Mouse (Mus musculus): ENCODE measurements around the gene Olfr1200. TPM values are rescaled to one million over a fixed set of nuclear protein-coding genes. Genes with fewer than 3 reads are reported as not detected.

Olfr1200 gene
- polyA plus RNA-seq (2015; fragmentation: Nextera tagmentation; extraction: Ambion mirVana), result not detected in 2 replicates

DNA sequence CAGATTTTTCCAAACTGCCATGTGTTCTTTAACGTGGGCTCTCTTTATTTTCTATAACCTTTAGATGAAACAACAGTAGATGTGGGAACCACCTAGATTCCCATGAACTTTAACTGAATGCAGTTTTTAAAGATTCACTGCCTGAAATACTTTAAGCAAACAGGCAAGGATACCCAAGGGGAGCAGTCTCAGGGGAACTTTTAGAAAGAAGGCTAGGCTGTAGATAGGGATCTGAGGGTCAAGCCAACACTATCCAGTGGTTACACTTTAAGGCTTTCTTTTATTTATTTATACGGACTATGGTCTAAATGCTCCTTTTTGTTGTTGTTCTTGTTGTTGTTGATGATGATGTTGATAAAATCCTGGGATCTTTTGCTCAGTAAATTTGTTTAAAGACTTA, at the start of gene Olfr1200:
Gene Olfr1200 (minus strand): TSS at position 101 of the 400 bp plus-strand sequence.
- no peak for ATAC-seq (ENCODE audit: insufficient number of reproducible peaks, low FRiP score, low TSS enrichment, low read depth)
- H3K4me1 ChIP-seq, result no peaks in the 10 kb centered on the region
- no peak within 1 kb of the TSS for H3K27ac ChIP-seq (replicated peaks)
- H3K9me3 ChIP-seq (replicated peaks), result no peaks in the 10 kb centered on the region
- H3K4me2 ChIP-seq (replicated peaks), result no peak within 1 kb of the TSS
- no peaks in the 10 kb centered on the region for H3K27me3 ChIP-seq
- no peak within 1 kb of the TSS for H3K4me3 ChIP-seq (replicated peaks)
- no peak within 1 kb of the TSS for H3K9ac ChIP-seq
- no peaks in the 10 kb centered on the region for H3K36me3 ChIP-seq
- WGBS, result 82% methylated on average over 2 of the region's 2 CpGs

DNA sequence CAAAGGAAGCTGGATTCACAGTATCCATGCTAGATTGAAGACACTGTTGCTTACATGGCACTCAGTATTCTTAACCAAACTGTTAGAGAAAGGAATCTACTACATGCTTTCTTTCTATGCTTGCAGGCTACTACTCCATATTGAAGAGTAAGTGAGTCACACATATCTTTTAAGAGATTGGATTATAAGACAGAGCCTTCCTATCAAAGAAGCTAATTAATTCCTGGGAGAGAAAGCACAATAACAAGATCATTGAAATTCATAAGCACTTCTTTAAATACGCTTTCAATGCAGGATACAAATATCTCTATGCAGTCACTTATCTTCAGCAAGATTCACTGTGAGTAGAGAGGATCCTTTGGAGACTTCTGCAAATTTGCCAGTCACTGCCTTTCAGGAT, 43.9 kb upstream of the Olfr1200 start, which contains the start of gene Olfr1202:
Gene Olfr1202 (plus strand): TSS at position 301 of the 400 bp plus-strand sequence.
- 70% methylated on average over 1 of the region's 1 CpGs for WGBS
- Histone ChIP-seq H3K4me1 (no peaks in the 10 kb centered on the region), H3K9ac (no peak within 1 kb of the TSS), H3K4me3 (replicated peaks) (no peak within 1 kb of the TSS), H3K4me2 (replicated peaks) (no peak within 1 kb of the TSS), H3K27ac (replicated peaks) (no peak within 1 kb of the TSS), H3K27me3 (no peaks in the 10 kb centered on the region), H3K36me3 (no peaks in the 10 kb centered on the region), H3K9me3 (replicated peaks) (no peaks in the 10 kb centered on the region)
- ATAC-seq (ENCODE audit: insufficient number of reproducible peaks, low FRiP score, low TSS enrichment, low read depth), result no peak

DNA sequence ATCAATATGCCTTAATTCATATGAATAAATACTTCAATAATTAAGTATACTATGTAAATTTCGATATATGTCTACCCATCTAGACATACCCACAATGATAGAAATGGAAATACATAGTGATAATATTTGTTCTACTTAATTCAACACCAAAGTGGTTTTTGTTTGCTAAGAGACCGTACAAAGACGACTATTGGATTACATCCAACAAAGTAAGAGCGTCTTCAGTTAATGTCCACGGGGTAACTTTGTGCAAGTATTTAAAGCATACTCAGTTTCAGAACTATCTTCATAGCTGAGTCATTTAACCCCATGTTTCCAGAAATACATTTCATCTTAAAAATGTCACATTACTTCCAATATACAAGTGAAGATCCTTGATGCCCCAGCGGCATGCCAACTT, 22.4 kb upstream of the Olfr1200 start, which contains the start of gene Olfr1201:
Gene Olfr1201 (plus strand): TSS at position 301 of the 400 bp plus-strand sequence.
- no peak within 1 kb of the TSS for H3K4me3 ChIP-seq (replicated peaks)
- ATAC-seq (ENCODE audit: insufficient number of reproducible peaks, low FRiP score, low TSS enrichment, low read depth), result no peak
- no peaks in the 10 kb centered on the region for H3K4me1 ChIP-seq
- no peak within 1 kb of the TSS for H3K9ac ChIP-seq
- no peaks in the 10 kb centered on the region for H3K27me3 ChIP-seq
- H3K36me3 ChIP-seq, result no peaks in the 10 kb centered on the region
- H3K9me3 ChIP-seq (replicated peaks), result no peaks in the 10 kb centered on the region
- WGBS, result 69% methylated on average over 6 of the region's 6 CpGs
- no peak within 1 kb of the TSS for H3K4me2 ChIP-seq (replicated peaks)
- no peak within 1 kb of the TSS for H3K27ac ChIP-seq (replicated peaks)

- Histone ChIP-seq H3K27me3 (no peaks in the 10 kb centered on the region), H3K4me2 (replicated peaks) (no peak within 1 kb of the TSS), H3K4me1 (no peaks in the 10 kb centered on the region), H3K36me3 (no peaks in the 10 kb centered on the region), H3K9me3 (replicated peaks) (no peaks in the 10 kb centered on the region), H3K4me3 (replicated peaks) (no peak within 1 kb of the TSS), H3K27ac (replicated peaks) (no peak within 1 kb of the TSS), H3K9ac (no peak within 1 kb of the TSS)
- WGBS, result 89% methylated on average over 2 of the region's 2 CpGs
- no peak for ATAC-seq (ENCODE audit: insufficient number of reproducible peaks, low FRiP score, low TSS enrichment, low read depth)
Observed at GRCm38 (mm10) chr2:88760369-88760768, 9.9 kb downstream of the Olfr1200 start, which contains the start of gene Olfr1199. Olfr1199 (minus strand) TSS chr2:88760469.

- no peak within 1 kb of the TSS for H3K4me3 ChIP-seq (replicated peaks)
- WGBS, result 90% methylated on average over 2 of the region's 2 CpGs
- no peak within 1 kb of the TSS for H3K27ac ChIP-seq (replicated peaks)
- no peak within 1 kb of the TSS for H3K9ac ChIP-seq
- H3K27me3 ChIP-seq, result no peaks in the 10 kb centered on the region
- no peak within 1 kb of the TSS for H3K4me2 ChIP-seq (replicated peaks)
- ATAC-seq (ENCODE audit: insufficient number of reproducible peaks, low FRiP score, low TSS enrichment, low read depth), result no peak
- no peaks in the 10 kb centered on the region for H3K4me1 ChIP-seq
- no peaks in the 10 kb centered on the region for H3K36me3 ChIP-seq
- no peaks in the 10 kb centered on the region for H3K9me3 ChIP-seq (replicated peaks)
Observed at GRCm38 (mm10) chr2:88751270-88751669, 19.0 kb downstream of the Olfr1200 start, which contains the start of gene Olfr1198. Olfr1198 (minus strand) TSS chr2:88751370.

DNA sequence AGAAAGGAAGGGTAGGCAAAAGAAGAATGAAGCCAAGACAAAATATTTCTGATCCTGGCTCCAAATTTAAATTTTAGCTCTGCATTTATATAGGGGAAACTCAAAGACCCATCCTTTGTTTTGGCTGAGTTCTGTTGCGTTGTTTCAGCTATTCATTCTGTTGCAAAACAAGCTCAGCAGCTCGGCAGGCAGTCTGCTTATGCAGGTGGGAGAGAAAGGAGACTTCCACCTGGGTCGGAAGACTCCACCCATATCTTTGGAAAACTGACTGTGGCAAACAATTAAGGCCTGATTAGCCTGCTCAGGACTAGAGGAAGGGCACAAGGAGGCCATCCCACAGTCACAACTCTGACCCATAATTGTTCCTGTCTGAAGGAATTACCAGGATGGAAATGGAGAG, 26.9 kb downstream of the Olfr1200 start:
- WGBS, result 63% methylated on average over 3 of the region's 3 CpGs
- ATAC-seq (ENCODE audit: insufficient number of reproducible peaks, low FRiP score, low TSS enrichment, low read depth), result no peak
- H3K27ac ChIP-seq (replicated peaks), result no peak overlapping the region
- no peak overlapping the region for H3K4me2 ChIP-seq (replicated peaks)
- H3K9ac ChIP-seq, result no peak overlapping the region
- no peaks in the 10 kb centered on the region for H3K27me3 ChIP-seq
- H3K9me3 ChIP-seq (replicated peaks), result no peaks in the 10 kb centered on the region
- no peaks in the 10 kb centered on the region for H3K36me3 ChIP-seq
- no peaks in the 10 kb centered on the region for H3K4me1 ChIP-seq
- no peak overlapping the region for H3K4me3 ChIP-seq (replicated peaks)

DNA sequence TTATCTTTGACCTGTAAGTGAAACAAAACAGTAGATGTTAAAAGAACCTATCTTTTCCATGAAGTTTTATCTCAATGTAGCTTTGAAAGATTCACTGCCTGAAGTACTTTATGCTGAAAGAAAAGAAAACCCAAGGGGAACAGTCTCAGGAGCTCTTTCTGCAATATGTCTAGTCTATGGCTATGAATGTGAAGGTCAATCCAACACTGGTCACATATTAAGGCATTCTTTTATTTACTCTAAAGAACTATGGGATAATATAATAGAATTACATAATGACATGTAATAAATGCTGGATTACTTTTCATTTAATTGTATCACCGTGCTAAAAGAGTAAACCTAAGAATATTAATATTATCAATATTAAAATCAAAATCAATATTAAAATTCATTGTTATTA, 38.0 kb downstream of the Olfr1200 start, which contains the start of gene Olfr1197:
Gene Olfr1197 (minus strand): TSS at position 101 of the 400 bp plus-strand sequence.
- 86% methylated on average over 1 of the region's 1 CpGs for WGBS
- no peak for ATAC-seq (ENCODE audit: insufficient number of reproducible peaks, low FRiP score, low TSS enrichment, low read depth)
- Histone ChIP-seq H3K27me3 (no peaks in the 10 kb centered on the region), H3K9ac (no peak within 1 kb of the TSS), H3K27ac (replicated peaks) (no peak within 1 kb of the TSS), H3K36me3 (no peaks in the 10 kb centered on the region), H3K4me3 (replicated peaks) (no peak within 1 kb of the TSS), H3K9me3 (replicated peaks) (no peaks in the 10 kb centered on the region), H3K4me2 (replicated peaks) (no peak within 1 kb of the TSS), H3K4me1 (no peaks in the 10 kb centered on the region)

Other genes with a start within 250 kb of the Olfr1200 start
- gene Olfr1188, start 213.6 kb downstream of the Olfr1200 start, polyA plus RNA-seq (2015; fragmentation: Nextera tagmentation; extraction: Ambion mirVana), result not detected in 2 replicates
- not detected in 2 replicates for gene Olfr1189, start 184.0 kb downstream of the Olfr1200 start, polyA plus RNA-seq (2015; fragmentation: Nextera tagmentation; extraction: Ambion mirVana)
- not detected in 2 replicates for gene Olfr1191-ps1, start 129.9 kb downstream of the Olfr1200 start, polyA plus RNA-seq (2015; fragmentation: Nextera tagmentation; extraction: Ambion mirVana)
- 0.04 TPM in 1 of 2 replicates, not detected in the other for gene Olfr1192-ps1, start 122.0 kb downstream of the Olfr1200 start, polyA plus RNA-seq (2015; fragmentation: Nextera tagmentation; extraction: Ambion mirVana)
- not detected in 2 replicates for gene Olfr1193, start 94.9 kb downstream of the Olfr1200 start, polyA plus RNA-seq (2015; fragmentation: Nextera tagmentation; extraction: Ambion mirVana)
- gene Olfr1195, start 81.3 kb downstream of the Olfr1200 start, polyA plus RNA-seq (2015; fragmentation: Nextera tagmentation; extraction: Ambion mirVana), result not detected in 2 replicates
- gene Olfr1196, start 65.9 kb downstream of the Olfr1200 start, polyA plus RNA-seq (2015; fragmentation: Nextera tagmentation; extraction: Ambion mirVana), result not detected in 2 replicates
- not detected in 2 replicates for gene Olfr1197, start 38.1 kb downstream of the Olfr1200 start, polyA plus RNA-seq (2015; fragmentation: Nextera tagmentation; extraction: Ambion mirVana)
- gene Olfr1198, start 19.1 kb downstream of the Olfr1200 start, polyA plus RNA-seq (2015; fragmentation: Nextera tagmentation; extraction: Ambion mirVana), result 0.18 TPM in 1 of 2 replicates, not detected in the other
- gene Olfr1199, start 10.0 kb downstream of the Olfr1200 start, polyA plus RNA-seq (2015; fragmentation: Nextera tagmentation; extraction: Ambion mirVana), result not detected in 2 replicates
- not detected in 2 replicates for gene Olfr1201, start 22.5 kb upstream of the Olfr1200 start, polyA plus RNA-seq (2015; fragmentation: Nextera tagmentation; extraction: Ambion mirVana)
- not detected in 2 replicates for gene Olfr1202, start 44.0 kb upstream of the Olfr1200 start, polyA plus RNA-seq (2015; fragmentation: Nextera tagmentation; extraction: Ambion mirVana)
- gene Olfr1205, start 59.2 kb upstream of the Olfr1200 start, polyA plus RNA-seq (2015; fragmentation: Nextera tagmentation; extraction: Ambion mirVana), result not detected in 2 replicates
- gene Olfr1204, start 78.8 kb upstream of the Olfr1200 start, polyA plus RNA-seq (2015; fragmentation: Nextera tagmentation; extraction: Ambion mirVana), result not detected in 2 replicates
- not detected in 2 replicates for gene Olfr1206, start 92.7 kb upstream of the Olfr1200 start, polyA plus RNA-seq (2015; fragmentation: Nextera tagmentation; extraction: Ambion mirVana)
- gene Olfr1208, start 131.8 kb upstream of the Olfr1200 start, polyA plus RNA-seq (2015; fragmentation: Nextera tagmentation; extraction: Ambion mirVana), result 0.11 TPM in 1 of 2 replicates, not detected in the other
- gene Olfr1209, start 144.7 kb upstream of the Olfr1200 start, polyA plus RNA-seq (2015; fragmentation: Nextera tagmentation; extraction: Ambion mirVana), result not detected in 2 replicates
- not detected in 2 replicates for gene Olfr1211, start 167.6 kb upstream of the Olfr1200 start, polyA plus RNA-seq (2015; fragmentation: Nextera tagmentation; extraction: Ambion mirVana)
- not detected in 2 replicates for gene Olfr1212, start 183.5 kb upstream of the Olfr1200 start, polyA plus RNA-seq (2015; fragmentation: Nextera tagmentation; extraction: Ambion mirVana)
- 0.09 TPM in 1 of 2 replicates, not detected in the other for gene Gm13762, start 209.8 kb upstream of the Olfr1200 start, polyA plus RNA-seq (2015; fragmentation: Nextera tagmentation; extraction: Ambion mirVana)
- not detected in 2 replicates for gene Olfr1214, start 222.2 kb upstream of the Olfr1200 start, polyA plus RNA-seq (2015; fragmentation: Nextera tagmentation; extraction: Ambion mirVana)
- gene Olfr1215, start 236.5 kb upstream of the Olfr1200 start, polyA plus RNA-seq (2015; fragmentation: Nextera tagmentation; extraction: Ambion mirVana), result not detected in 2 replicates
- gene Olfr1216, start 247.9 kb upstream of the Olfr1200 start, polyA plus RNA-seq (2015; fragmentation: Nextera tagmentation; extraction: Ambion mirVana), result not detected in 2 replicates

All from embryonic facial prominence, embryonic 15.5 days (tissue).